Comparison of ENCODE assay signal across 9 mouse cellular contexts in genomic region chr1:80106269-80106668, GRCm38 (mm10).
A peak's percentile ranks its signal among the peaks of the same experiment; 100 is the strongest.
DNase-seq lines count a peak whose midpoint lies in the region; ATAC-seq lines count a peak whose summit lies in the region.
"Had no signal": no experiment of that assay in that cellular context is flagged by ENCODE, and none has a peak within 500 bp of the region (broad histone marks: within the 10 kb centered on the region; RNA-seq: fewer than 3 reads in every experiment).

No protein-coding gene starts in this region.

- 73% methylated on average over 2 of the region's 2 CpGs for WGBS in neural tube, embryonic 15.5 days

- no peak overlapping the region for H3K27ac ChIP-seq in neural tube, embryonic 15.5 days (replicated peaks)

- DNase-seq in heart, adult 18-20 months: peak; percentile 9 to 69
- DNase-seq in heart, adult 11 months: no peak
- DNase-seq in right cerebral cortex, adult 18-20 months: peak; percentile 15
- DNase-seq in right cerebral cortex, postnatal 25 days: no peak
- peak; percentile 71 for DNase-seq in layer of hippocampus, adult 11-12 months (ENCODE audit: low spot score)
- DNase-seq in retina, postnatal 7 days (ENCODE audit: low read depth, low spot score): peak; percentile 19

- no peaks in the 10 kb centered on the region for H3K27me3 ChIP-seq in neural tube, embryonic 15.5 days (replicated peaks)

- no peaks in the 10 kb centered on the region for H3K9me3 ChIP-seq in neural tube, embryonic 15.5 days (replicated peaks)

- no peaks in the 10 kb centered on the region for H3K36me3 ChIP-seq in neural tube, embryonic 15.5 days

- H3K4me1 ChIP-seq in neural tube, embryonic 15.5 days: no peaks in the 10 kb centered on the region

- no peak overlapping the region for H3K4me3 ChIP-seq in neural tube, embryonic 15.5 days (replicated peaks)
- H3K4me3 ChIP-seq: megakaryocyte, embryonic 14.5 days had no signal

- H3K4me2 ChIP-seq in neural tube, embryonic 15.5 days: no peak overlapping the region

- H3K9ac ChIP-seq in neural tube, embryonic 15.5 days (replicated peaks): no peak overlapping the region

- ATAC-seq in common myeloid progenitor, adult 5-6 weeks (replicated peaks; ENCODE audit: low read depth, poor library complexity, severe bottlenecking): peak; percentile 87
- no peak for ATAC-seq in neural tube, embryonic 15.5 days (ENCODE audit: low FRiP score)

Comparison
In these comparisons a context has a peak if more than half of its experiments do, and no peak if none do; other contexts are left out.
1. DNase-seq: peak in heart, adult 18-20 months (2 of 2), right cerebral cortex, adult 18-20 months (single experiment), layer of hippocampus, adult 11-12 months (single experiment) and retina, postnatal 7 days (single experiment); none in heart, adult 11 months (single experiment) and right cerebral cortex, postnatal 25 days (single experiment).